Mouse (Mus musculus) heart, embryonic 13.5 days (tissue): ENCODE results near the gene Cxcr5. TPM values are rescaled to one million over a fixed set of nuclear protein-coding genes. Genes with fewer than 3 reads are reported as not detected.
A peak's percentile ranks its signal among the peaks of the same experiment; 100 is the strongest.

Source experiments
- ATAC-seq: fragments of 200-750 bp; cut with Nextera tagmentation; 2 replicates; pipeline ENCODE4 v1.8.0; 2017; ENCODE audit warnings: moderate TSS enrichment; ENCODE audit not compliant: insufficient number of reproducible peaks, low FRiP score, low TSS enrichment; ENCODE audit errors: extremely low read depth
- H3K27ac ChIP-seq: fragments of 300-500 bp; sonication (generic); replicated peaks from 2 replicates; pipeline ENCODE4 v1.5.1; 2015; ENCODE audit warnings: moderate library complexity, mild to moderate bottlenecking, inconsistent platforms
- H3K27me3 ChIP-seq: fragments of 300-500 bp; sonication (generic); replicated peaks from 2 replicates; pipeline ENCODE4 v1.6.1; 2015; ENCODE audit warnings: mild to moderate bottlenecking, inconsistent platforms
- H3K36me3 ChIP-seq: fragments of 300-500 bp; sonication (generic); 2 replicates; pipeline ENCODE4 v1.6.1; 2015; ENCODE audit warnings: mild to moderate bottlenecking, inconsistent platforms
- H3K4me1 ChIP-seq: fragments of 300-500 bp; sonication (generic); 2 replicates; pipeline ENCODE4 v1.6.1; 2015; ENCODE audit warnings: inconsistent platforms
- H3K4me2 ChIP-seq: fragments of 300-500 bp; sonication (generic); 2 replicates; pipeline ENCODE4 v1.6.1; 2015; ENCODE audit warnings: inconsistent platforms, mild to moderate bottlenecking, moderate library complexity
- H3K4me3 ChIP-seq: fragments of 300-500 bp; sonication (generic); 2 replicates; pipeline ENCODE4 v1.5.1; 2015; ENCODE audit warnings: moderate library complexity, mild to moderate bottlenecking, inconsistent platforms
- H3K9ac ChIP-seq: fragments of 300-500 bp; sonication (generic); 2 replicates; pipeline ENCODE4 v1.6.1; 2015; ENCODE audit warnings: inconsistent platforms, mild to moderate bottlenecking, moderate library complexity
- H3K9me3 ChIP-seq: fragments of 300-500 bp; sonication (generic); 2 replicates; pipeline ENCODE4 v1.6.1; 2016; ENCODE audit warnings: inconsistent platforms
- WGBS: fragments of 180-500 bp; shearing (Covaris S2); methylation state at CpG from one replicate; pipeline ENCODE4 v1.1.7; 2015; ENCODE audit warnings: mixed read lengths; 5-methylcytosine and 5-hydroxymethylcytosine counted together
- polyA plus RNA-seq: library from polyadenylated mRNA; unstranded; fragments of >200 nt; fragmentation: Nextera tagmentation; extraction: Ambion mirVana; gene quantifications from 2 replicates; pipeline ENCODE4 v1.2.1, GENCODE M21; 2015

Gene Cxcr5
- polyA plus RNA-seq, 1 experiment from 2014 or later = not detected

GRCm38 (mm10) chr9:44514147-44514546 is 47.5 kb downstream of the Cxcr5 start:
- H3K27me3 ChIP-seq = no peaks in the 10 kb centered on the region
- H3K4me2 ChIP-seq = no peak overlapping the region
- no peak overlapping the region for H3K4me3 ChIP-seq
- no peak overlapping the region for H3K27ac ChIP-seq
- no peaks in the 10 kb centered on the region for H3K9me3 ChIP-seq
- H3K4me1 ChIP-seq = peaks cover 46% of the 10 kb centered on the region
- 73% methylated on average over 5 of the region's 5 CpGs for WGBS
- ATAC-seq = no peak
- no peak overlapping the region for H3K9ac ChIP-seq
- peaks cover 3% of the 10 kb centered on the region for H3K36me3 ChIP-seq

DNA sequence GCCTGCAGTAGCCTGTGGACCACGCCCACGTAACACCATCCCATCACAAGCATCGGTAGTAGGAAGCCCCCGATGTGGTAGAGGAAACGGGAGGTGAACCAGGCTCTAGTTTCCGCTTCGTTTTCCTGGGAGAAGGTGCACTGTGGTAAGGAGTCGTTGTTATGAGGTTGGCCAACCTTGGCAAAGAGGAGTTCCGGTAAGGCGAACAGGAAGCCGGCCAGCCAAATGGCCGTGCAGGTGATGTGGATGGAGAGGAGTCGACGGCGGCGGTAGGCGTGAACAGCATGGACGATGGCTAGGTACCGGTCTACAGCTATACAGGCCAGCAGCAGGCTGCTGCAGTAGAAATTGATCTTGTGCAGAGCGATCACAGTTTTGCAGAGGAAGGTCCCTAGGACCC is 48.1 kb downstream of the Cxcr5 start:
- Histone ChIP-seq H3K9me3 (no peaks in the 10 kb centered on the region), H3K27ac (no peak overlapping the region), H3K9ac (no peak overlapping the region), H3K4me3 (no peak overlapping the region), H3K4me2 (no peak overlapping the region), H3K4me1 (peaks cover 51% of the 10 kb centered on the region), H3K27me3 (no peaks in the 10 kb centered on the region), H3K36me3 (peaks cover 8% of the 10 kb centered on the region)
- WGBS = 61% methylated on average over 20 of the region's 20 CpGs
- ATAC-seq = no peak

DNA sequence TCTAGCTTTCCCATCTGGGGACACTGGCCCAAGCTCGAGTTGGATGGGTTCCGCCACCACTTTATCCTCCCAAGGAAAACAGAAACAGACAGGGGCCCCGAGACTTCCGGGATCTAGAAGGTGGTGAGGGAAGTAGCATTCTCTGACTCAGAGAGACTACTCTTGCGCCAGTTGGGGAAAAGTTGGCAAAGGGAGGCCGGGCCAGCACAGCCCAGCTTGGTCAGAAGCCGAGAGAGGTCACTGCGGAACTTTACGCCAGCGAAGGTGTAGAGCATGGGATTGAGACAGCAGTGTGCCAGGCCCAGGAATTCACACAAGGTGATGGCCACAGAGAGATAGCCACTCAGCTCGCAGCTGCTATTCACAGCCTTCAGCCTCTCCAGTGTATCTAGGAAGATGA is 48.6 kb downstream of the Cxcr5 start:
- Histone ChIP-seq H3K4me3 (no peak overlapping the region), H3K36me3 (peaks cover 13% of the 10 kb centered on the region), H3K27ac (no peak overlapping the region), H3K27me3 (no peaks in the 10 kb centered on the region), H3K4me1 (peaks cover 50% of the 10 kb centered on the region), H3K4me2 (no peak overlapping the region), H3K9me3 (no peaks in the 10 kb centered on the region), H3K9ac (no peak overlapping the region)
- 74% methylated on average over 11 of the region's 11 CpGs for WGBS
- no peak for ATAC-seq

DNA sequence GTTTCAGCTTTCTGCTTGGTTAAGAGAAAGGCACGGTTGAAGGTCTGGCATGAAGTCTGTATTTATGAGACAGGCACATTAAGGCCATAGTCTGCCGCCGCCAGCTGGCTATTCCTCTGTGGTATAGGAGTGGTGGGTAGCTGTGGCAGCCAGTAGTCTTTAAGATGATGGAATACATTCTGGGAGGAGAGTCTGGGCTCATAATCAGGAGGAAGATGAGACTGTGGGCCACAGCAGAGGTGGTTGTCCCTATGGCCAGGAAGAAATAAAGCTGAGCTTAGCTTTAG is 49.0 kb downstream of the Cxcr5 start:
- Histone ChIP-seq H3K4me2 (no peak overlapping the region), H3K4me1 (peaks cover 47% of the 10 kb centered on the region), H3K9ac (no peak overlapping the region), H3K27ac (no peak overlapping the region), H3K4me3 (no peak overlapping the region), H3K9me3 (no peaks in the 10 kb centered on the region), H3K27me3 (no peaks in the 10 kb centered on the region), H3K36me3 (peaks cover 18% of the 10 kb centered on the region)
- WGBS = 90% methylated on average over 3 of the region's 3 CpGs
- no peak for ATAC-seq

DNA sequence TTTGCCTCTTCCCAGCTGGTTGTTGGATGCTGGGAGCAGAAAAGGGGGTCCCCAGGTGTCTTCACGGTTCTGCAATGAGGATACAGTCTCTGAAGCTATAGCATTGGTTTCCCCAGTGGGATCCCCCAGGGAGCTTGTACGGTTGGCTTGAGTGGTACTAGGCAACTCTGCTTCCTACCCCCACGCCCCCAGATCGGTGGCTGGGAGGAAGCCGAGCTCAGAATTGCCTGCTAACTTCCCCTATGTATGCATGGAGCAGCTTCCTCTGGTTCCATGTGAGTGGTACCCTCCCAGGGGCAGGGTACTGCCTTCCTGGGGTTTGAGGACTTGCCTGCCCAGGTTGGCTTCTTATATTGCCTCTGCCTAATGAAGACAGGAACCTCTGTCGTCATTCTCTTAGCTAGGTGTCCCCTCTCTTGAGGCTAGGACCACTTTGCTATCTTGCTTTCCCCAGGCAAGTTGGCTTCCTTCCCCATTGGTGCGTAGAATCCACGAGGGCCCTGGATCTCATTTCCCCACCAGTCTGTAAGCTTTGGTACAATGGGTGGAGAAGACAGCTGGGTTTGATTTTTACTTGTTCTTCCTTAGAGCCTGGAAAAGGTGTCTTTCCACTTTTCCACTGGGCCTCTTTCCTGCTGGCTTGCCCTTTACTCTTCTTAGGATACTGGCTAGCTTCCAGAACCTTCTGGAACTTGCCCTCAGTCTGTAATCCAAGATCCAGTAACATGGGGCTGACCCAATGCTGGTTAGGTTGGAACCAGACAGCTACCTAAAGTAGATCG is 49.6 kb downstream of the Cxcr5 start:
- Histone ChIP-seq H3K36me3 (peaks cover 23% of the 10 kb centered on the region), H3K4me2 (no peak overlapping the region), H3K27me3 (no peaks in the 10 kb centered on the region), H3K27ac (no peak overlapping the region), H3K4me1 (peaks cover 47% of the 10 kb centered on the region), H3K4me3 (no peak overlapping the region), H3K9ac (no peak overlapping the region), H3K9me3 (no peaks in the 10 kb centered on the region)
- WGBS = 60% methylated on average over 9 of the region's 9 CpGs
- ATAC-seq = no peak

GRCm38 (mm10) chr9:44510872-44511601 is 50.6 kb downstream of the Cxcr5 start:
- no peaks in the 10 kb centered on the region for H3K9me3 ChIP-seq
- WGBS = 49% methylated on average over 5 of the region's 5 CpGs
- peak overlapping the region; percentile 80 for H3K27ac ChIP-seq
- H3K36me3 ChIP-seq = peaks cover 34% of the 10 kb centered on the region
- no peak overlapping the region for H3K4me3 ChIP-seq
- peak overlapping the region; percentile 83 for H3K9ac ChIP-seq
- peaks cover 47% of the 10 kb centered on the region for H3K4me1 ChIP-seq
- no peaks in the 10 kb centered on the region for H3K27me3 ChIP-seq
- peak; percentile 20; the same call in 1 of the 2 replicates for ATAC-seq
- no peak overlapping the region for H3K4me2 ChIP-seq

DNA sequence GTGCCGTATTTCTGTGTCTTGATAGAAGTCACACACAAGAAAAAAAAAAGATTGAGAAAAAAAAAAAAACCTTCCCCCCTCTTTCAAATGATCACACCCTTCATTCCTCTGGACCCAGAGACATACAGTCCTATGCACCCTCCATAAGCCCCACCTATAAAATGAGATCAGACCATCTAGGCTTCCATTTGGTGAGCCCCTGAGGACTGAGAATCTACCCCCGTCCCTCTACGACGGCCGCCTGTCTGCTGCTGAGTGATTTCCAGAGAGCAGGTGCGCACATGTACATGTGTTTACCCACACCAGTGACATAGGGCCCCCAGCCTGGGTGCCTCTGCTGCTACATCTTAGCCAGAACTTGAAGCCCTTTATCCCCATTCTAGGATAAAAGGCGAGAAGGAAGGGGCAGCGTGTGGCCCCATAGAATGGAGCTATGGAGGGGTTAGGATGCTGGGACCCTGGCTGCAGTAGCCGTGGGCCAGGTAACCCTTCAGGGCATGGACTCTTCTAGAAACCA is 51.3 kb downstream of the Cxcr5 start:
- Histone ChIP-seq H3K27ac (peak overlapping the region; percentile 80), H3K4me1 (peaks cover 52% of the 10 kb centered on the region), H3K27me3 (no peaks in the 10 kb centered on the region), H3K4me2 (peak overlapping the region; percentile 73), H3K4me3 (peak overlapping the region; percentile 51), H3K9ac (peak overlapping the region; percentile 83), H3K9me3 (no peaks in the 10 kb centered on the region), H3K36me3 (peaks cover 40% of the 10 kb centered on the region)
- no peak for ATAC-seq
- 36% methylated on average over 9 of the region's 9 CpGs for WGBS

DNA sequence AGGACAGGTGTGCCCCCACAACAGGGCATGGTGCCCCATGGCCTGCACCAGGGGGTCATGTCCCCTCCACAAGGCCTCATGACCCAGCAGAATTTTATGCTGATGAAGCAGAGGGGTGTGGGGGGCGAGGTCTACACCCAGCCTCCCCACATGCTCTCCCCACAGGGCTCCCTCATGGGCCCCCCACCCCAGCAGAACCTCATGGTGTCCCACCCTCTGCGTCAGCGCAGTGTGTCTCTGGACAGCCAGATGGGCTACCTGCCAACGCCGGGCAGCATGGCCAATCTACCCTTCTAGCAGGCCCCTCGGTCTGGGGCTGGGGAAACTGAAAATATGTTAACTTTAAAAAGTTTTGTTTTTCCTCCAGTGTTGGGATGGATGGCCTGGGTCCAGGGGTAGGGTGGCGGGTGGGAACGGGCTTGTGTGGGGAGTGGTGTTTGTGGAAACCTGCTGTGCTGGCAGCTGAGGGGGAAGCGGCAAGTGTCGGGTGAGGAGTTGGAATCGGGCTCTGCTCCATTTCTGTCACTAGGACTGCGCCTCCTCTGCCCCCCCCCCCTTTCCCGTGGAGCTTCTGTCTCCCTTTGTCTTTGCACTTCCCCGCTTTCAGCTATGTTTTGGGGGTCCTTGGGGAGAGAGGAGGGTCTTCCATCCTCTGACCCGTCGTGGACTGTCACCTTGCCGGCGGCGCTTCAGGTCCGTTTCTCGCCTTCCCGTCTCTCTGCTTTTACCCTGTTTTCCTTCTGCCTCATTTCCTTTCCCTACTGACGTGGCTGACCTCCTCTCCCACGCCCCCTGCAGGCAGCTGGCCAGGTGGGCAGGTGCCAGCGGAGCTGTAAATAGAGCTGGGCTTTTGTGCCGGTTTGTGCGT is 52.0 kb downstream of the Cxcr5 start:
- Histone ChIP-seq H3K4me1 (peaks cover 57% of the 10 kb centered on the region), H3K4me3 (peak overlapping the region; percentile 51), H3K9me3 (no peaks in the 10 kb centered on the region), H3K4me2 (peak overlapping the region; percentile 73), H3K27ac (peak overlapping the region; percentile 80), H3K36me3 (peaks cover 47% of the 10 kb centered on the region), H3K27me3 (no peaks in the 10 kb centered on the region), H3K9ac (peak overlapping the region; percentile 83)
- ATAC-seq = no peak
- WGBS = 5% methylated on average over 27 of the region's 27 CpGs

- Histone ChIP-seq H3K9ac (peak overlapping the region; percentile 83), H3K36me3 (peaks cover 54% of the 10 kb centered on the region), H3K4me1 (peaks cover 64% of the 10 kb centered on the region), H3K27me3 (no peaks in the 10 kb centered on the region), H3K9me3 (no peaks in the 10 kb centered on the region), H3K4me3 (peak overlapping the region; percentile 51), H3K27ac (peak overlapping the region; percentile 80), H3K4me2 (peak overlapping the region; percentile 73)
- 70% methylated on average over 19 of the region's 19 CpGs for WGBS
- ATAC-seq = no peak
Measured at GRCm38 (mm10) chr9:44508721-44509486, 52.8 kb downstream of the Cxcr5 start.

DNA sequence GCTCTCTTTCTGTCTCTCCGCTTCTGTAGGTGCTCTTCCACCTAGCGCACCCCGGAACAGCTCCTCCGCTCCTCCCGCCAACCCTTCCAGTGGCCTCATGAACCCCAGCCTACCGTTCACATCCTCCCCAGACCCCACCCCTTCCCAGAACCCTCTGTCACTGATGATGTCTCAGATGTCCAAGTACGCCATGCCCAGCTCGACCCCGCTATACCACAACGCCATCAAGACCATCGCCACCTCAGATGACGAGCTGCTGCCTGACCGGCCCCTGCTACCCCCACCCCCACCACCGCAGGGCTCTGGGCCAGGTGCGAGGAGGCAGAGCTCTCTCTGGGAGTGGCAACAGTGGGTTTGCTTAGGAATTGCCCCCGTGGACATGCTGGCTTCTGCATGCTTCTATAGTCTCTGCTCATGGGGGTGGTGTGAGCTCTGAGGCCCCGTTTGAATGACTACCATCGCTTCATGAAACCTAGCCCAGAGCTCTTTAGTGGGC is 53.5 kb downstream of the Cxcr5 start:
- H3K27me3 ChIP-seq = no peaks in the 10 kb centered on the region
- 71% methylated on average over 18 of the region's 18 CpGs for WGBS
- no peak overlapping the region for H3K4me2 ChIP-seq
- H3K27ac ChIP-seq = no peak overlapping the region
- peaks cover 64% of the 10 kb centered on the region for H3K4me1 ChIP-seq
- no peaks in the 10 kb centered on the region for H3K9me3 ChIP-seq
- no peak for ATAC-seq
- H3K4me3 ChIP-seq = no peak overlapping the region
- H3K36me3 ChIP-seq = peaks cover 62% of the 10 kb centered on the region
- no peak overlapping the region for H3K9ac ChIP-seq
